Mouse (Mus musculus) bone marrow, adult 2 months (tissue): Measurements from ENCODE around the gene Dhdh.

Source experiments
- CTCF ChIP-seq: fragments of 200-500 bp; IDR thresholded peaks from 2 replicates; pipeline ENCODE4 v1.5.1; 2011; ENCODE audit warnings: low read length, control low read depth; ENCODE audit not compliant: control insufficient read depth, insufficient read depth
- POLR2A ChIP-seq: fragments of 200-500 bp; IDR thresholded peaks from 2 replicates; pipeline ENCODE4 v1.6.1; 2011; ENCODE audit warnings: low read depth, mild to moderate bottlenecking, control low read depth, low read length, borderline replicate concordance; ENCODE audit not compliant: control insufficient read depth

GRCm38 (mm10) chr7:45537602-45538001 is 49.0 kb upstream of the Dhdh start:
- no peak for TF ChIP-seq POLR2A
- TF ChIP-seq CTCF: no peak
